In genomic region chr2:50273415-50273814, GRCm38 (mm10) we compare ENCODE assay signal across 18 mouse cellular contexts. TPM values are rescaled to one million over a fixed set of nuclear protein-coding genes. Genes with fewer than 3 reads are reported as not detected.
DNase-seq lines count a peak whose midpoint lies in the region; ATAC-seq lines count a peak whose summit lies in the region.
"Had no signal": no experiment of that assay in that cellular context is flagged by ENCODE, and none has a peak within 500 bp of the region (broad histone marks: within the 10 kb centered on the region; RNA-seq: fewer than 3 reads in every experiment).

No protein-coding gene starts in this region.

- peak; percentile 80 for ATAC-seq in intestine, embryonic 16.5 days
- peak; percentile 65; the same call in 1 of the 2 replicates for ATAC-seq in kidney, embryonic 16.5 days (ENCODE audit: low FRiP score, low TSS enrichment)
- ATAC-seq: forebrain, embryonic 16.5 days had no signal

- 49% methylated on average over 6 of the region's 6 CpGs for WGBS in intestine, embryonic 16.5 days
- WGBS in kidney, embryonic 16.5 days = 27% methylated on average over 6 of the region's 6 CpGs

- H3K4me1 ChIP-seq in intestine, embryonic 16.5 days (ENCODE audit: control insufficient read depth, insufficient read depth, low read length) = no peaks in the 10 kb centered on the region
- peaks cover 17% of the 10 kb centered on the region for H3K4me1 ChIP-seq in kidney, embryonic 16.5 days (ENCODE audit: insufficient read depth, low read length)
- H3K4me1 ChIP-seq: midbrain, embryonic 10.5 days; neural tube, embryonic 15.5 days had no signal

- no peaks in the 10 kb centered on the region for H3K36me3 ChIP-seq in intestine, embryonic 16.5 days (ENCODE audit: control insufficient read depth, insufficient read depth, low read length)
- H3K36me3 ChIP-seq in kidney, embryonic 16.5 days (ENCODE audit: insufficient read depth, low read length) = 0 out of 2 replicates have a peak, but pooled peaks cover 4% of the 10 kb centered on the region

- H3K4me3 ChIP-seq in intestine, embryonic 16.5 days (ENCODE audit: low read length) = no peak overlapping the region
- H3K4me3 ChIP-seq in kidney, embryonic 16.5 days (ENCODE audit: low read length) = no peak overlapping the region
- H3K4me3 ChIP-seq: limb, embryonic 10.5 days; midbrain, embryonic 10.5 days; neural tube, embryonic 15.5 days had no signal

- no peak overlapping the region for H3K4me2 ChIP-seq in intestine, embryonic 16.5 days (ENCODE audit: low read depth, low read length)
- no peak overlapping the region for H3K4me2 ChIP-seq in kidney, embryonic 16.5 days (replicated peaks; ENCODE audit: low read depth, low read length)
- H3K4me2 ChIP-seq: heart, embryonic 11.5 days; neural tube, embryonic 15.5 days had no signal

- H3K9ac ChIP-seq in intestine, embryonic 16.5 days (ENCODE audit: low read depth, low read length) = no peak overlapping the region
- no peak overlapping the region for H3K9ac ChIP-seq in kidney, embryonic 16.5 days (replicated peaks; ENCODE audit: low read length)
- H3K9ac ChIP-seq: neural tube, embryonic 15.5 days had no signal

- no peak overlapping the region for H3K27ac ChIP-seq in intestine, embryonic 16.5 days (ENCODE audit: low read length)
- H3K27ac ChIP-seq in kidney, embryonic 16.5 days (ENCODE audit: low read length) = peak overlapping the region; percentile 39; the same call in 1 of the 2 replicates
- H3K27ac ChIP-seq: limb, embryonic 10.5 days; midbrain, embryonic 10.5 days; neural tube, embryonic 15.5 days had no signal

- H3K27me3 ChIP-seq in intestine, embryonic 16.5 days (replicated peaks; ENCODE audit: control insufficient read depth, insufficient read depth, low read length) = no peaks in the 10 kb centered on the region
- no peaks in the 10 kb centered on the region; the same call in 1 of the 2 replicates for H3K27me3 ChIP-seq in kidney, embryonic 16.5 days (ENCODE audit: insufficient read depth, low read length)
- H3K27me3 ChIP-seq: neural tube, embryonic 15.5 days had no signal

- no peaks in the 10 kb centered on the region for H3K9me3 ChIP-seq in intestine, embryonic 16.5 days (ENCODE audit: control insufficient read depth, low read length)
- no peaks in the 10 kb centered on the region for H3K9me3 ChIP-seq in kidney, embryonic 16.5 days (ENCODE audit: low read length)
- H3K9me3 ChIP-seq: limb, embryonic 10.5 days; midbrain, embryonic 10.5 days; neural tube, embryonic 15.5 days had no signal

- peak; percentile 18 for DNase-seq in kidney, adult 18-20 months
- peak; percentile 28 for DNase-seq in skeletal muscle tissue, adult 2 months (ENCODE audit: low read depth, low spot score)
- no peak for DNase-seq in heart, postnatal 4 days
- no peak for DNase-seq in cerebellum, postnatal 25 days
- DNase-seq in adrenal gland, postnatal 36 days = no peak
- DNase-seq: adrenal gland, postnatal 10 days; cerebellum, adult 9-10 months; liver; lung, adult 18-20 months; lung, postnatal 10 days; right cerebral cortex, adult 18-20 months had no signal

RNA-seq across cellular contexts. Expression of gene Mmadhc, which starts 23.2 kb away (rescaled TPM):
- 142 and 153 TPM in 2 replicates for polyA plus RNA-seq in intestine, embryonic 16.5 days (2015; fragmentation: Nextera tagmentation; extraction: Ambion mirVana)
- polyA plus RNA-seq in kidney, embryonic 16.5 days (2015; fragmentation: Nextera tagmentation; extraction: Ambion mirVana) = 166 and 172 TPM in 2 replicates
- total RNA-seq in heart, postnatal 4 days (2021) = 100 to 1,000 TPM; 133 to 135 TPM
- 100 to 1,000 TPM; 126 to 127 TPM for total RNA-seq in adrenal gland, postnatal 36 days (2021)

Comparison
In these comparisons a context has a peak if more than half of its experiments do, and no peak if none do; other contexts are left out.
1. DNase-seq: peak in kidney, adult 18-20 months (single experiment) and skeletal muscle tissue, adult 2 months (single experiment); none in heart, postnatal 4 days (single experiment), cerebellum, postnatal 25 days (0 of 2) and adrenal gland, postnatal 36 days (0 of 2).